ENCODE assay signal across 19 mouse cellular contexts in genomic region chr14:105015278-105015677, GRCm38 (mm10).
A peak's percentile ranks its signal among the peaks of the same experiment; 100 is the strongest.
DNase-seq lines count a peak whose midpoint lies in the region; ATAC-seq and TF ChIP-seq lines count a peak whose summit lies in the region.
"Had no signal": no experiment of that assay in that cellular context is flagged by ENCODE, and none has a peak within 500 bp of the region (broad histone marks: within the 10 kb centered on the region; RNA-seq: fewer than 3 reads in every experiment).

No protein-coding gene starts in this region.

- H3K9me3 ChIP-seq in lung, embryonic 14.5 days (ENCODE audit: low read depth, low read length), result no peaks in the 10 kb centered on the region
- H3K9me3 ChIP-seq: forebrain, embryonic 13.5 days; heart, embryonic 15.5 days; intestine, embryonic 15.5 days; limb, embryonic 10.5 days had no signal

- peak; percentile 15 for DNase-seq in kidney, adult 2 months
- no peak for DNase-seq in kidney, postnatal 4 days
- DNase-seq in lung, embryonic 14.5 days, result no peak
- DNase-seq in lung, postnatal 14 days, result no peak
- DNase-seq in ES-CJ7 (ENCODE audit: low read depth, low spot score), result peak; percentile 34
- DNase-seq in brain, adult 2 months (ENCODE audit: low read depth, low spot score), result peak; percentile 9
- DNase-seq in urinary bladder, postnatal 10 days (ENCODE audit: low spot score), result no peak
- no peak for DNase-seq in gastrocnemius, adult 2 months
- DNase-seq: adrenal gland, postnatal 25 days; cerebellum, adult 11-12 months; heart, postnatal 4 days; kidney, postnatal 14 days had no signal

- H3K4me1 ChIP-seq in kidney, adult 2 months (ENCODE audit: control insufficient read depth, insufficient read depth, low read length), result no peaks in the 10 kb centered on the region
- no peaks in the 10 kb centered on the region for H3K4me1 ChIP-seq in lung, embryonic 14.5 days (ENCODE audit: insufficient read depth)
- H3K4me1 ChIP-seq: forebrain, embryonic 13.5 days; heart, embryonic 15.5 days; intestine, embryonic 15.5 days had no signal

- no peak; the same call in 1 of the 2 replicates for TF ChIP-seq CTCF in kidney, adult 2 months (conservative IDR thresholded peaks at IDR 0.05; ENCODE audit: insufficient read depth, insufficient read length, low read depth, low read length)
- TF ChIP-seq CTCF in lung, embryonic 14.5 days (IDR thresholded peaks at IDR 0.05; ENCODE audit: low read depth), result peak; percentile 16; the same call in 1 of the 2 replicates
- TF ChIP-seq CTCF in gastrocnemius, adult 2 months (IDR thresholded peaks at IDR 0.05), result no peak

- no peaks in the 10 kb centered on the region for H3K36me3 ChIP-seq in kidney, adult 2 months (ENCODE audit: control insufficient read depth, insufficient read depth, low read length)
- H3K36me3 ChIP-seq in lung, embryonic 14.5 days (ENCODE audit: insufficient read depth), result no peaks in the 10 kb centered on the region
- H3K36me3 ChIP-seq: heart, embryonic 15.5 days; intestine, embryonic 15.5 days; limb, embryonic 10.5 days; midbrain, embryonic 13.5 days had no signal

- no peak for ATAC-seq in lung, embryonic 14.5 days (ENCODE audit: insufficient read depth)
- ATAC-seq: intestine, embryonic 15.5 days; lung, postnatal 0 days had no signal

- no peaks in the 10 kb centered on the region; the same call in 1 of the 2 replicates for H3K27me3 ChIP-seq in kidney, adult 2 months (replicated peaks; ENCODE audit: control insufficient read depth, insufficient read depth, low read length)
- no peaks in the 10 kb centered on the region for H3K27me3 ChIP-seq in lung, embryonic 14.5 days (ENCODE audit: insufficient read depth, low read length)
- H3K27me3 ChIP-seq: forebrain, embryonic 13.5 days; heart, embryonic 15.5 days; intestine, embryonic 15.5 days; midbrain, embryonic 13.5 days had no signal

- TF ChIP-seq POLR2A in kidney, adult 2 months (IDR thresholded peaks at IDR 0.05; ENCODE audit: low read depth, low read length), result no peak

- 80% methylated on average over 2 of the region's 2 CpGs for WGBS in kidney, adult 2 months
- WGBS in lung, embryonic 14.5 days, result 77% methylated on average over 2 of the region's 2 CpGs

- no peak overlapping the region for H3K4me3 ChIP-seq in kidney, adult 2 months (ENCODE audit: insufficient read depth, low read depth, low read length)
- H3K4me3 ChIP-seq in lung, embryonic 14.5 days (ENCODE audit: low read depth, low read length), result no peak overlapping the region
- H3K4me3 ChIP-seq in gastrocnemius, adult 2 months, result no peak overlapping the region
- H3K4me3 ChIP-seq: forebrain, embryonic 13.5 days; heart, embryonic 15.5 days; intestine, embryonic 15.5 days; limb, embryonic 10.5 days; midbrain, embryonic 13.5 days had no signal

- H3K4me2 ChIP-seq in lung, embryonic 14.5 days, result no peak overlapping the region
- H3K4me2 ChIP-seq: heart, embryonic 15.5 days; intestine, embryonic 15.5 days had no signal

- no peak overlapping the region for H3K9ac ChIP-seq in lung, embryonic 14.5 days
- H3K9ac ChIP-seq: forebrain, embryonic 13.5 days; heart, embryonic 15.5 days; intestine, embryonic 15.5 days had no signal

- no peak overlapping the region for H3K27ac ChIP-seq in kidney, adult 2 months (ENCODE audit: insufficient read depth, low read depth, low read length)
- H3K27ac ChIP-seq in lung, embryonic 14.5 days (ENCODE audit: low read depth), result no peak overlapping the region
- no peak overlapping the region for H3K27ac ChIP-seq in gastrocnemius, adult 2 months
- H3K27ac ChIP-seq: forebrain, embryonic 13.5 days; heart, embryonic 15.5 days; hindbrain, embryonic 14.5 days; intestine, embryonic 15.5 days; limb, embryonic 10.5 days had no signal

- intact Hi-C loops in gastrocnemius, adult 2 months (cut with DNase I), result no loop called here

Comparison
In these comparisons a context has a peak if more than half of its experiments do, and no peak if none do; other contexts are left out.
1. DNase-seq: peak in kidney, adult 2 months (single experiment), ES-CJ7 (single experiment) and brain, adult 2 months (single experiment); none in kidney, postnatal 4 days (0 of 2), lung, embryonic 14.5 days (single experiment), lung, postnatal 14 days (single experiment), urinary bladder, postnatal 10 days (single experiment) and gastrocnemius, adult 2 months (single experiment).